Mouse (Mus musculus) frontal cortex, postnatal 25 days (tissue): Measurements from ENCODE around the gene Gak.

Experiments
- DNase-seq, 2 experiments: peaks; one replicate each; pipeline ENCODE4 v3.0.0; 2022; ENCODE audit warnings: low spot score in 2 of 2

Gene Gak

DNA sequence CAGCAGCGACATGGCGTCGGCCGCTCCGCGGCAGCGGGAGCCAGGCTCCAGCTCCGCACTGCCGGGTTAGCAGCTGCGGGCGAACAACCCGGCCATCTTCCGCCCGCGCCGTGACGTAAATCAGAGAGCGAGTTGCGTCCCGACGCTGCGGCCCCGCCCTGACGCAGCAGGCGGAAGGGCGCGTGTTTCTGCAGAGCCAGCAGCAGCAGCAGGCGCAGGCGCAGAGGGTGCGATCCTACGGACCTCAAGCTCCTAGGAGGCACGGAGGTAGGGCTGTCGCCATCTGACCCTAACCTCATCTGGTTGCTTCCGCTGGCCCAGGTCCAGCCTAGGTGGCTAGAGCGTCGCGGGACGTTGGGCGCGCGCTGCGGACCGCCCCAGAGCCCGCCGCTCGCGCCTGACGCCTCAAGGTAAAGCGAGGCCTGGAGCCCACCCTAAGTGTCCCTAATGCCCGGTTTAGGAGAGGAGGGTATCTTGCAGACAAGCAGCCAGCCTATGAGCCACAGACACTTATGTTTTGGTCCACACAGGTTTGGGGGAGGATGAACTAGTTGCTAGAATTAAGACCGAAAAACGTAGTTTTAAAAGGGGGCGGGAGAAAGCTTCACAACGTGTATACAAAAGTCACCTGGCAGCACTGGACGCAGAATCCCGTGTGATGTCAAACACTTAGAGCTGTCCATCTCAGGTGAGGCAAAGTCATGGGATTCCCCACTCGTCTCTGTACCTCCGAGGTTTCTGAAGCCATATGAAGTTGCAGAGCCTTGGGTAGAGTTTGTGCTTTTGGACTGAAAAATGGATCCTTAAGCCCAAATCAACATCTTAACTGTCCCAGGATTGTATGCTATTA is at the start of gene Gak, which contains the start of gene Tmem175:
TSS of gene Gak (minus strand) at position 122 of the 850 bp plus-strand sequence.
TSS of gene Tmem175 (plus strand) at position 137 of the 850 bp plus-strand sequence.
- DNase-seq = peak; percentile 75 to 90

DNA sequence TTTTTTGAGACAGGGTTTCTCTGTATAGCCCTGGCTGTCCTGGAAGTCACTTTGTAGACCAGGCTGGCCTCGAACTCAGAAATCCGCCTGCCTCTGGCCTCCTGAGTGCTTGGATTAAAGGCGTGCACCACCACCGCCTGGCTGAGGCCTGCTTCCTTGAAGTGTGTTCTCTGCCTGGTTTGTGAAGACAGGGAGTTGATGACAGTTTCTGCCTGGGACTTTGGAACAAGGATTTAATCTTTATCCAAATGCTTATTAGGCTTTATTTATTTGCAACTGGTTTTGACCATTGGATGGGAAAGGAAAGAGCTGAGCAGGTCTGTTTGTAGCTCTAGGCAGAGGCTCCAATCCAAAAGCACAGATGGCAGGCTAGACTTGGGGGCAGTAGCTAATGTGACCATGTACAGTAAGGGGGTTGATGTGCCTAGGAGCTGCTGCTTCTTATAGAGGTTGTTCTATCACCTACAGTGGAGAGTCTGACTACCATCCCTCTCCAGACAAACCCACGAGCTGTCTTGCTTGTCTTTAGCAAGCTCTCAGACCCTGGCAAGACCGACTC is 48.8 kb upstream of the Gak start:
- DNase-seq = no peak

DNA sequence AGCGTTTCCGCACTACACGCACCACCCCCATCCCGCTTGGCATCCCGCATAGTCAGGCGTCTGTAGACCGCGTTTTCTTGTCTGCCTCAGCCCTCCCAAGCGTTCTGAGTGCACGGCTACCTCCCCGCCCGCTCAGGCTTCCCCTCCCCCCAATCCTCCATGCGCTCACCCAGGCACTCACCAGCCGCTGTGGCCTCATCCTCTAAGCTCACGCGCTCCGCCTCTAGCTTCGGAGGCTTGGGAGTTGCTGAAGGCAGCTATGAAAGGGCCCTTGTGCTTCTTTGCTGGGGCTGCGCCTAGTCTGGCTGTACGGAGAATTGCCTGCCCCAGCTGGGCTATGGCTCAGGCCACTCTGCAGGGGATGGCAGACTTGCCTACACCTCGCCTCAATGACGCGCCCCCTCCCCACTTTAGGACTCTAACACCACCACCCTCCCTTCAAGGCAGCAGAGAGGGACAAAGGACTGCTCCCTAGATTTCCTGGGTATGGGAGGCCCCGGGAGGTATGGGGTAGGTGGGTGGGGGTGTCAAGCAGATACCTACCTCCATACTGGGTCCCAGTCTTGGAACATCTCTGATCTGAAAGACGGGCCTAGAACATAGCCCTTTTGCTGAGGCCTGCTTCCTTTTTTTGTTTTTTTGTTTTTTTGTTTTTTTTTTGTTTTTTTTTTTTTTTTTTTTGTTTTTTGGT is 48.2 kb upstream of the Gak start:
- peak; percentile 59 to 71 for DNase-seq

DNA sequence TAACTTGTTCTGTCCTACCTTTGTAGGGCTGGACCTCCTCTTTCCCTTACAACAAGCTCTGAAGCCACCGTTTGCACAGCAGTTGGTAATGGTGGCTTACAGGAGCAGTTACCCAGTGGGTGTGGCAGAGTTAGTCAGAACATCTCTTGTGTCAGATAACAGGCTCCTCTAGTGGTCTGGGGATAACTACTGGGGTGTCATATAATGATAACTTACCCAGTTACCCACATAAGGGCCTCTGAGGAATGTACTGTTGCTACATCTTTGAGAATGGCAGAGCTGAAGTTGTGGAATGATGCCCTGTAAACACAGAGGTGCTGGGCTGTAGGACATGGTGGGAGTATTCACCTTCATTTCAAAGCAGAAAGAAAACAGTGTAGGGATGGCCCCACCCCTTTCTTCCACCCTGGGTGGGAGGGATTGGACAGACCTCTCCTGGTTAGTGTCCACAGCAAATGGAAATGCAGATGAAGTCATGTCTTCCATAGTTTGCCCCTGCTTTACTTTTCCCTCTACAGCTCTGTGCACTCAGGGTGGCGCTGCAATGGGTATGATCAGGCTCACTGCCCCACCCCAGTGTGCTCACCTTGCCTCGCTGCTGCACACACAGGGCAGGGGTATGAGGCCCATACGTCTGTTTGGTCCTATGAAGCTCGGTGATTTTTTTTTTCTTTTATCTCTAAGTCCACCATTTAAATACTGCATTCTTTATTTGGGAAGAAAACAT is 47.4 kb upstream of the Gak start:
- DNase-seq = no peak

DNA sequence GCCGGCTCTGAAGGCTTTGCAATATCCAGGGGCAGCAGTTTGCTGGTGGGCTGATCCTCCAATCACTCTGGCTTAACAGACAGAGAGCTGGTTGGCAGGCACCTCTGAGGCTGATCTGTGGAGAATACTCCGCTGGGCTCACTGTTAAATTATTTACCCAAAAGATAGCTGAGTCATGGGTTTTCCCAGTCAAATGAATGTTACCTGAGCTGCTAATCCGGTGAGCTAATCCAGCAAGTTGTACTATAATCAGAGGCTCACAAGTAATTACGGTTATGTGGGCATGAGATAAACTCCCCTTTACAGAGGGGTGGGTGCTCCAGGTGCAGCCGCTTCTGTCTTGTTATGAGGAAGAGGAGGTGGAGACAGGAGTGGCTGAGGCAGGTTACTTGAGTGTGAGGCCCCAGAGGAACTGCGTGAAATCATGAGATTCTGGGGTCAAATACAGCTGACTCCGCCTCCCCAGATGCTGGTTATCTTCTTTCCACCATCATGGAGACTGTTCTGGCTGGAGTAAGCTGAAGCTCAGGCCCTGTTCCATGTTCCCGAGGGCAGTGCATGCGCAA is 45.8 kb upstream of the Gak start, which contains the start of gene Slc26a1:
TSS of gene Slc26a1 (minus strand) at position 319 of the 566 bp plus-strand sequence.
- no peak for DNase-seq

DNA sequence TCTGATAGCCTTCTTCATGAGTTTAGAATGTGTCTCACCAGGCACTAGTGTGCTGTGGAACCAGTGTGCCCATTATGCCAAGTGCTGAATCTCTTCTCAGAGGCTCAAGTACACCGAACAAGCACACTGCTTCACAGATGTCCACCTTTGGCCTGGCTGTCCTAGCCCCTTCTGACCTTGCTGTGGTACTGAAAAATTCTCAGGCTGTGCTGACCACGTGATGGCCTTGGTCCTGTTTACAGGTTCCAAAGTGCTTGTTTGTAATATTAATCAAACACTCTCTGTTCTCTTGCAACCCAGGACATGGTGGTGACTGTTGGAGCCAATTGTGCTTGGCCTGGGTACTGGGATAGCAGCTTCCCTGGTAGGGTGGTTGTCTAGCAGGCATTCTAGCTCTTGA is 45.1 kb upstream of the Gak start:
- no peak for DNase-seq

DNA sequence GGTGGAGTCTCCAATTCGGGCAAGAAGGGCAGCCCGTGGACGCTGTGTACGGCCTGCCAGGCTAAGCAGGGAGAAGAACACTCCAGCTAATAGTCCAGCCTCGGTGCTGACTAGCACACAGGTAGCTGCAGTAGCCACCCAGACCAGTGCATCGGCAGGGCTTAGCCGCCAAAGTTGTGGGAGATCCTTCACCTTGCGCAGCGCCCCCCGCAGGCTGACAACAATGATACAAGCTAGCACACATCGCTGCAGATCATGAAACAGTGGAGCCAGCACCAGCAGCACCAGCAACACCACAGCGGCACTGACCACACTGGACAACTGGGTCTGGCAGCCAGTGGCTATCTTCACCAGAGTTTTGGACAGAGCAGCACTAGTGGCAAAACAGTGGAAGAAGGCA is 42.2 kb upstream of the Gak start:
- no peak for DNase-seq

DNA sequence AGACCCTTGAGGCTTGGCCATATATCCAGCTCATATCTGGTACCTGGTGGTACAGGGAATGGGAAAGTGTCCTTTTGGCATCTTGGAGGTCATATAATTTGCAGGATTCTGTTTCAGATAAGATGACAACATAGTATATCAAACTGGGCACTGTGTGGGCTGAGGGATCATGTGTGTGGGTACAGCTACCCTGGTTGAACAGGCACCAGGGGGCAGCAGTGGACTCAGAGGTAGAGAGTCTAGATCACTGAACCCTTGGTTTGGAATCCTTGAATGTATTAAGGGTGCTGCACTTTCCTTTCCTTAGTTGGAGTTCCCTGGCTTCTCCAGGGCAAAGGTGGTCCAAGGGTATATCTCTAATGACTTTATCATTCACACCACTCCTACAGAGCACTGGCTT is 41.2 kb upstream of the Gak start:
- DNase-seq = no peak

DNA sequence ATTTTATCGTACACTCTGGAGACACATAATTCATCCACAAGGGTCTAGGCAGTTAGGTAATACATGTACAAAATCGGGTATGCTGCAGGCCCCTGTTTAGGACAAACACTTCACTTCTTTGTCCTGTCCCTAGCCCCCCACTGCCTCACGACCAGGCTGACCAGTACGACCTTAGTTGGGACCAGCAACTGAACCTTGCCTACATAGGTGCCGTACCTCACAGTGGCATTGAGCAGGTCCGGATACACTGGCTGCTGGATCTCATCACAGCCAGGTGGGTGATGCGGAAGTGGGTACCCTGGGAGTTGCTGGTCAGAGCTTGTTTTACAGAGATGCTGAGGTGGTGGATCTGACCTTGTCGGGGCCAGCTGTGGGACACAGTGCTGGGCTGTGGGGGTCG is 40.4 kb upstream of the Gak start:
- no peak for DNase-seq

DNA sequence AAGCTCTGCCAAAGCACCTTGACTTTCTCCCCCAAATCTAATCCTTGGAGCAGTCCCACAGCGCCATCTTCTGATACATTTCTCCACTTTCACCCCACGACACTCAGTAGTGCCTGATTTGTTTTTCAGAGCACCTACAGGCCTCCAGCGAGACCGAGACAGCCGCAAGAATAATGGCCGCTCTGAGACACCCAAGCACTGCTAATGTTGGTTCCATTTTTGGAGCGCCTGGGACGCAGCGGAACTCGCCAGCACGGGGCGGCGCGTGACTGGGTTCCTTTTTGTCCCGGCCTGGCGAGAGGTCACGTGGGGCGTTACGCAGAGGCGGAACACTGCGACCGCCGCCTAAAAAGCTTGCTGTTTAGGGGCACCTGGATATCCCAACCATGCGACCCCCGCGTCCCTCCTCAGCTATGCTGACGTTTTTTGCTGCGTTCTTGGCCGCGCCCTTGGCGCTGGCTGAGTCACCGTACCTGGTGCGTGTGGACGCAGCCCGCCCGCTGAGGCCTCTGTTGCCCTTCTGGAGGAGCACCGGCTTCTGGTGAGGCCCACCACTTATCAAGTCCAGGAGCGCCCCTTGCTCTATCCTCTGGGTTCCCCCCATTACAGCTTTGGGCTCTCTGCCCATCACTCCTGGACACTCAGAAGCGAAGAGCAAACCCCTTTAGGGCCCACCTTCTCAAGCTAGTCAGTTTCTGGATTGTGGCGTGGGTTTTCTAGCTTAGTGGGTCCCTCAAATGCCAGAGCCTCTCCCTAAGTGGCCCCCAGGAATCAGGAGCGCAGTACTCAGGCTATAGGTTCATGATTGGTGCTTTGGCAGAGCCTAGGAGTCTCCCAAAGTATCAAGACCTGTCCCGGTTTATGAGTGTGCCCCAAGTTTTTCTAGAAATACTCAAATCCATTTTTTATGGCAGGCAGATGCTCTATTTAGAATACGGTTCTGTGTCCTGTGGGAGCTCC is 39.7 kb upstream of the Gak start, which contains the start of gene Dgkq:
TSS of gene Dgkq (minus strand) at position 696 of the 960 bp plus-strand sequence.
- peak; percentile 83 for DNase-seq

DNA sequence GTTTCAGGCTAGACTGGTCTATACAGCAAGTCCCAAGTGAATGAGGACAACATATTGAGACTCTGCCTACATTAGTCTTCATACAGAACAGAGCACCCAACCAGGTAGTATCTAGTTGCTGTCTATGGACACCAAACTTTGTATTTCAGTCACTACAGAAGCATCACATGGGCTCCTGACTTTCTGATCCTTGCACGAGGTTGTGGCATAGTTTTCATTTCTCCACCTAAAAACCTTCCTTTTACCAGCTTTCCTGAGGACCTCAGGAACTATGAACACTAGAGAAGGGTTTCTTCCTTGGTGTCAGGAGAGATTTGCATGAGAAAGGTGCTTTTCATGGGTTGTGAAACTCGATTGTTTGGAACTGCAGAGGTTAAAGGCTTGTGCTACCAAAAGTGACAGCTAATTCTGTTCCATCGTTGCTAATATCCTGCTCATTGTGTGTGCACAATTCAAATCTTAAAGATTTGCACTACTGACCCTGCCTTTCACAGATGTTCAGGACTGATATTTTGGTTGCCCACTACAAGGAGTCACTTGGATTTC is 38.9 kb upstream of the Gak start:
- DNase-seq = no peak

DNA sequence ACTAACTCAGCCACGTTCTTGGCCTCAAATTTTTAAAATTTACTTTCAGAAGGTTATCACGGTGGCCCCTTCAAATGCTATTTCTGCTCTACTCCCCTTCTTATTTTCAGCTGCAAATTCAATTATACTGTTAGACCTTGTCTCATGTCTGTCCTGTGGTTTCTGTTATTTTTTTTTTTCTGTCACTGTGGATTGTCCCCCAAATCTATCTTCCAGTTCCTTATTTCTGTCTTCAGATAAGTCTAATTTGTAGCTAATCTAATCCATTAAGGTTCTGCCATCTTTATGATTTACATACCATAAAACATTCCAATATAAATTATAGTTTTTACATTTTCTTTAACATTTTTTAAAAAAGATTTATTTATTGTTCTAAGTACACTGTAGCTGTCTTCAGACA is 37.8 kb upstream of the Gak start:
- no peak for DNase-seq

DNA sequence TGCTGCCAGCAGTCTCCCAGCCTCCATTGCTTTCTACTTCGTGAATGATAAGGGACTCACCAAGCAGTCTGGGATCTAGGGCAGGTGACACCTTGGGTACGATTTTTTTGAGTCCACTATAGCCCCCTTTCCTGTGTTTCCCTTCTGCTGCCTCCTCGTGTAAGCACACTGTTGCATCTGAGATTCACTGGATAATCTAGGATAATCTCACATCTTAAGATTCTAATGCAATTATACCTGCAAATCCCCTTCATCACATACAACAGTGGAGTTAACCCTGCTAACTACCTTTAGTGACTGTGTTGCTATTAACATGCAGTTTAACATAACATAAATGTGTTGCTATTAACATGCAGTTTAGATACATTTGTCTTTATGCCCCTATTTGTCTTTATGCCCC is 35.5 kb upstream of the Gak start:
- no peak for DNase-seq

DNA sequence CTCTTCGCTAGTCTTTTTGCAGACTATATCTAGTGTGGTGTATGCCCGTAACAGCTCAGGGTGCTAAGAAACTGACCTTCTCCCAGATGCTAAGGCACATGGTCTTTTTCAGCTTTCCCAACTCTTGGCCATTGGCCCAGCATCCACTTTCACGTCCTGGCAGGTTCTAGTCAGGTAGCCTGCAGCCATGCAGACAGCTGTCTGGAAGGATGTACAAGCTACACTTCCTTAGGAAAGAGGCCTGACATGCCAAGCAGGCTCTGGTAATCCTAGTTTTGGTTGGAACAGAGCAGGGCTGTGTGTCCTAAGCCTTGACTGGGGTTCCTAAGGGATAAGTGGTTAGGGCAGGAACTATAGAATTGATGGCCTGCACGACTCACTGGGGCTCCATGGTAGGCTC is 33.2 kb upstream of the Gak start:
- no peak for DNase-seq

DNA sequence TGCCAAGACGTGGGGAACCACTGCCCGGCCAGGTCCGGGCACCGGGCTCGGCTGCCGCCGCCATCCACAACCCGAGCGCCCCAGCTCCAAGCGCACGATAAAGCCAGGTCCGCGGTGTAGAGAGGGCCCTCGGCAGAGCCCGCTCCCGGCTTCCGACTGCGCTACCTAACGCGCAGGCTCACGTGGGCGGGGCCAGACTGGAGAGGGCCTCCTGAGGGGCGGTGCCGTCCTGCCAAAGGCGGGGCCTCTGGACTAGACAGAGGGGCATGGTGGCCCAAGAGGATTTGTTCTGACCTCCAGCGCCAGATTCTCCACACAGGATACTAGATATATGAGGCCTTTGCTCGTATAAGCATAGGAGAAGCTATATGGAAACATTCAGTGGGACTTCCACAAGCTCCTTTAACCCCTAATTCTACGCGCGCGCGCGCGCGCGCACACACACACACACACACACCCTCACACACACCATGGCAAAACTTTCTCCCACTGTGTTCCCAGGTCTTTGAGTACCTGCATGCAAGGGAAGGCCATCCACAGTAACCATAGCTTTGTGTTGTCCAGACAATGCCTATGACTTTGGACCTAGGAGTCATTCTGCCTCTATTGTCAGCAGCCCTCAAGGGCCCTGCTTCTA is 31.2 kb upstream of the Gak start:
- DNase-seq = peak; percentile 78 to 82

DNA sequence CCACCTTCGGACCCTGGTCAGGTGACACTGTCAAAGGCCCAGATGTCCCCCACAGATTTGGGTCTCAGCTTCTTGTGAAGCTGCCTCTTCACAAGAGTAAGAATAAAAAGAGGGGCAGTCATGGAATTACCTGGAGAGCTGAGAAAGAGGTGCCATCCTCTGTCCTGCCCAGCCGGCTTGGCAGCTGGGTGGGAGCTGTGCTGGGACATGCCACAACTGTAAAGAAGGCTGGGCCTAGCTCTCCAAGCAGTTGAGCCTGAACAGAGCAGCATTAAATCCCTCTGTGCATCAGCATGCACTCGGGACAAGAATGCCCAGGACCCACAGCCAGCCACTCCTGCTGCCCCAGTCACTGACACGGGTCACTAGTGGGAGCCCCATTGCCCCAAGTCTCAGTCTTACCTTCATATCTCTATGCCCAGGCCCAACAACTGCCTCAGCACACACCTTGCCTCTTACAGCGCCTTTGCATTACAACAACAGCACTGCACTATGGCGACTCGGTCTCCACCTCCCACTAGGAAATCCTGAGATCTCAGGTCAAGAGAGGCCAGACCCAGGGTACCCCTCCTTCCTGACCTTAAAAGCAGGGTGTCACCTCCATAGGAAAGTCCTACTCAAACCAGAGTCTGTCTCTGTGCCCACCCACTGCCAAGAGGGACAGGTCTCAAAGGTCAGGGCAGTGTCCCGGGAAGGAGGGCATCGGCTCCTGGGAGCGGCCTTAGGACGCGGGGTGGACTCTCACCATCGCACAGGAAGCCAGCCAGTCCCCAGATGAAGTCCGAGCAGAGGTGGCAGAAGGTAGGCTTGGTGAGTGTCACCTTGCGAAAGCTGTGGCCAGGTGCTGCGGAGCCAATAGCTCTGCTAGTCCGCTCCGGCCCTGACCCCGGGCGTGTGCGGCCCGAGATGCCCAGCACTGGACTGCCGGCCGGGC is 30.4 kb upstream of the Gak start, which contains the start of gene Idua:
TSS of gene Idua (plus strand) at position 634 of the 934 bp plus-strand sequence.
- DNase-seq = no peak

DNA sequence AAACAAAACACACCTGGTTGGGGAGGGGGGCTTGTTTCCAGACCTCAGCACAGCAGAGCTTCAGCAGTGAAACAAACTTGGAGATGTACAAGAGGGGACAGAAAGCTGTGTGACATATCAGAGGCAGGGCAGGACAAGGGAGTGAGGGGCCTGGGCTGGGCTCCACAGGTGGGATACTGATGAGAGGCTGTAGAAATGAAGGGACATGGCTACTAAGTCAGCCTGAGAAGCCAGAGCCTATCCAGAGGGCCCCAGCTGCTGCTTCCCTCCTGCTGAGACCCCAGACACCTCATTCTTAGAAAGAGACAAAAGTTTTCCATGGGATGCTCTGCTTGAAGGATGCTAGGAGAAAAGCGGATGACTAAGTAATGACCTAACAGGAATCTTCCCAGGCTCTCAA is 29.1 kb upstream of the Gak start:
- DNase-seq = no peak

DNA sequence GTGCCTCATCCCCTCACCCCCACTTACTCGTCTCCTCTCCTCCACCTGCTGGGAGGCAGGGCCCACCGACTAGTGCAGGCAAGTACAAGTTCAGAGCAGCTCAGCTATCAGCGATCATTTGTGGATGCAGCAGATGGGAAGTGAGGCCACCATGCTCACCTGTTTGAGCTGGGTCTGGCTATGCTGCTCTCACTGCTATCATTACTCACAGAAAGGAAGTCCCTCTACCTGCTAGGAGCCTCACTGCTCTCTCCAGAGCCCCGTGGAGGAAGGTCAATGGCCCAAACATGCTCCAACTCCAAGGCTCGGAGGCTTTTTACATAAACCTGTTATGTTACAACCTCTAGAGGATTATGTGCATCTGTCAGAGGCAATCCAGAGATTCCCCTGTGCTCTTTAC is 27.9 kb upstream of the Gak start:
- no peak for DNase-seq
